Mouse (Mus musculus): ENCODE measurements around the gene Spcs2. TPM values are rescaled to one million over a fixed set of nuclear protein-coding genes. Genes with fewer than 3 reads are reported as not detected.
A peak's percentile ranks its signal among the peaks of the same experiment; 100 is the strongest.

Gene Spcs2
- total RNA-seq, 2 experiments from 2014 or later, result 150 to 191 TPM

- DNase-seq (ENCODE audit: low spot score in 2 of 2), result no peak
Observed at GRCm38 (mm10) chr7:99865219-99865618, 2.0 kb upstream of the Spcs2 start.

- DNase-seq (ENCODE audit: low spot score in 2 of 2), result no peak
Observed at GRCm38 (mm10) chr7:99864241-99865028, 1.2 kb upstream of the Spcs2 start.

DNA sequence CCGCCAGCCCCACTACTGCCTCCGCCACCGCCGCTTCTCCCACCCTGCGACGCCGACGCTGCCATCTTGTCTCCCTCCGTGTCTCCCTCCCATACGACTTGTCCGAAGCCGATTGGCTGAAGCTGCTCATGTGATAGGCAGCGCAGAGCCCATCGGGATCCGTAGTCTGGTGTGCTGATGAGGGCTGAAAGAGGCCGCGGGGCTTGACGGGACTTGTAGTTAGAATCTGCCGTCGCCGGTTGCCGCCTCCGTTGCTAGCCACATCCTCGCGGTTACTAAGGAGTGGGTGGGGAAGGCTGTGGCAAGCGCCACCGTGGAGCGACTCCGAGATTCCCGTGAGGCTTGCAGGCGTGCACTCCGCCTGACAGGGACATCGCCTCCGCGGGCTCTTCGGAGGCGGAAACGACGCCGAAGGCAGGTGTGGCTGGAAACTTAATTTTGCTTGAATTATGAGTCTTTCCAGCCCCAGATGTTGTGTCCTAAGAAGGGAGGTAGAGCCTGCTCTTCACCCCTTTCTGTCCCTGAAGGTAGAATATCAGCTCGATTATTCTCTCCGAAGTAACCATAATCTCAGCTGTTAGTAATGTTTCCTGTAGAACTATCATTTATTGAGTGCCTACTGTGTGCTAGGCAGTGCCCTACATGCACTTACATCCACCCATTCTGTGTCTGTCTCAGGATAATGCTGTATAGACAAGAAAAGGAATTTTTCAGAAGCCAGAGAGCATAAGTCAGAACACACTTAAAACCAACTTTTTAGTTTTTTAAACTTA lies 4.3 kb downstream of the Spcs2 start, which contains the start of gene Xrra1:
Gene Xrra1, plus strand, starts transcription at position 304 of the 773 bp plus-strand sequence.
- DNase-seq (ENCODE audit: low spot score in 2 of 2), result peak; percentile 87

DNA sequence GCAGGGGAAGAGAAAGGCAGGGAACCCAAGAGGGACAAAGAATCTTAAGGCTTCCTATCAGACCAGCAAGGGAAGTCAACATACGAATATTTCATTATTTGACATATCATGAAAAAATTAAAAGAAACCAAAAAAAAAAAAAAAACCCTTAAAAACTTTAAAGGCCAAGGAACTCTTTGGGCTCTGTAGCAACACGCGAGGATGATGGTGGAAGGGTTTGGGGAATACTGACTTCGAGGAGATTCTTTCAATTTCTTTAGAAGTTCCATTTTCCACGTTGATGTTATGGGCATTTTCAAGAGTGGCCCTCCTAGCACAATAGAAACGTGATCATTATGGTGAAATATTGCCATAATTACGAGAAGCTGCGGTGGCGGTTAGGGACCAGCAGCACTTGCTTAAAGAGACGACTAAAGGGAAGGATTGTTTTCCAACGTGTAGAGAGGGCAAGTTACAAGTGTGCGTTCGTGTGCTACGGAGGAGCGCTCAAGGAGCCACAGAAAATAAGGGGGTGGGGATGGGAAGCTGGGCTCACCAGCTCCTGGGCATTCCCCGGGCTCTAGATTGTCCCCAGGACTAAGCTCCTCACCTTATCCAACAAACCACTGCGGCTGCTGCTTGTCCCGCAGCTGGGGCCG lies 5.0 kb downstream of the Spcs2 start:
- DNase-seq (ENCODE audit: low spot score in 2 of 2), result no peak

- no peak for DNase-seq (ENCODE audit: low spot score in 2 of 2)
Observed at GRCm38 (mm10) chr7:99856266-99856861, 6.9 kb downstream of the Spcs2 start.

DNA sequence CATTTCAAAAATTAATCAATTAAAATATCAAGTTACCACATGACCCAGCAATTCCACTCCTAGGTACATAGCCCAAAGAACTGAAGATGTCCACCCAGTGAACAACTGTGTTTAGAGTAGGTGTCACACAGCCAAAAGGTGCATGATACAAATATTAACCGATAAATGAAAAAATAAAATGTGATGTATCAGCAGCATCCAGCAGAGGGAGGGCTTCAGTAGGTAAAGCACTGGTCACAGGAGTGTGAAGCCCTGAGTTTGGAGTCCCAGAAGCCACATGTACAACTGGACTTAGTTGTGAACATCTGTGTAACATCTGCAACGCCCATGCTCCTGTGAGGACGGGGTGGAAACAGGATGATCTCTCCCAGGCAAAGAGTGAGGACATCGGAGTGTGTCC lies 9.0 kb downstream of the Spcs2 start:
- DNase-seq (ENCODE audit: low spot score in 2 of 2), result no peak

DNA sequence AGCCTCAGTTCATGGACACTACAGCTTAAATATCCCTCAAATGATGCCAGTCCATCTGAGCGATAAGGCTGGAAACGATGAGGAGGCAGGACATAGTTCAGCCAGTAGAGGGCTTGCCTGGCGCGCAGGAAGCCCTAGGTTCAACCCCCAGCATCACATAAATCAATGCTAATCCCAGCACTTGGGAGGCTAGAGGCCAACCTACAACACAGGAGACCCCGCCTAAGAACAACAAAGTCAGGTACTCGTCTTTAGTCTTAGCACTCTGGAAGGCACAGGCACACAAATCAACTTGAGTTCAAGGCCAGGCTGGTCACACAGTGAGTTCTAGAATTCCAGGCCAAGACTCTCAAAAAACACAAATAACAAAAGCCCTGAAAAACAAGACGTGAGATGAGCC lies 9.9 kb downstream of the Spcs2 start:
- no peak for DNase-seq (ENCODE audit: low spot score in 2 of 2)

- no peak for DNase-seq (ENCODE audit: low spot score in 2 of 2)
Observed at GRCm38 (mm10) chr7:99851618-99852017, 11.6 kb downstream of the Spcs2 start.

DNA sequence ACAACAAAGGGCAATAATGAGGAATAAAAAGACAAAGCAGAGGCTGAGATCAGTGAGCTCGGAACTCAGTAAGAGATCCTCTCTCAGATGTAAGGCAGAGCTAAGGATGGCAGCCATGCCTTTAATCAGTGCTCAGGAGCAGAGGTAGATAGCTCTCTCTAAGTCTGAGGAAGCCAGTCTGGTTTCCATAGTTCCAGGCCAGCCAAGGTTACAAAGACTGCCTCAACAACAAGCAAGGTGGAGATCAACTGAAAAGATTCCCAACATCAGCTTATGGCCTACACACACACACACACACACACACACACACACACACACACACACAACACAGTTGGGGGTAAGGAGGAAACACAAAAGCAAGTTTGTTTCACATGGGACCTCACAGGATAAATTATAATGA lies 12.1 kb downstream of the Spcs2 start:
- DNase-seq (ENCODE audit: low spot score in 2 of 2), result no peak

DNA sequence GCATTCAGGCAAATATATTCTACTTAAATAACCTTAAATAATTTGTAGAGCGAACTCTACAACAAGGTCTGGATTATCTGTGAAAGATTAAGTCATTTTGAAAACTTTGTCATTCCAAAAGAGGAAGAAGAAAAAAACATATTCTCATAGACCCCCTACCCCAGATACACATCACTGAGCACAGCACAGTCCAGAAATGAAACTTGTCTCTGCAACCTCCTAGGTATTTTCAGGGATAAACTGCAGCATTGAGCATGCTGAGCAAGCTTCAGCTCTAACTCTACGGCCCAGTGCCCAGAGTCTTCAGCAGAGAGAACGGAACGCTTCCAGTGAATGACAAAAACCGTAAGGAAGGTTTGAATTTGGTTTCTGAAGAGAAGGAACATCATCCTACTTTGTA lies 12.7 kb downstream of the Spcs2 start:
- DNase-seq (ENCODE audit: low spot score in 2 of 2), result no peak

DNA sequence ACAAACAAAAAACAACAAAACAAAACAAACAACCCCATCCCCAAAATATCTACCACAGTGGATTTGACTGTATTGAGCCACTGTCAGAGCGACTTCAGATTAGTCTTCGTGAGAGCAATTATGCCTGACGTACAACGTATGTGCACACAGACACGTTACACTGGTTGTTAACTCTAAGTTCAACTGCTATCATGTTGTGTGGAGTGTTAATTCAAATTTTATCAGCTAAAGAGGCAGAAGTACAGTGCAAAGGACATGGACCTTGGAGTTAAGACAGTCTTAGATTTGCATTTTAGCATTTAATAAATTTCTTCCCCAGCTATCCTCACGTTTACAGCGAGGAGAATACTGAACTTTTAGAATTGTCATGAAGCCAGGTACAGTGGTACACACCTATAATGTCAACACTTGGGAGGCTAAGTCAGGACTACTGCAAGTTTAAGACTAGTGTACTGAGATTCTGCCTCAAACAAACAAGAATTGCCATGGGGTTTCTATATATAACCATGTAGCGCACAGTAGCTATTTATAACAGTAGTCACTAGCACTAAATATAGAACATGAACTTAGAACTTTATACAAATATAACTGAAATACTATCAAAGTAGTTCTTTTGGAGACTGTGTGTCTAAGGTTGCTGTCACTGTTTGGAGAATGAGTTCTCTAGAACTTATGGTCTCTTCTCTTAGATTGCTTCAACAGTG lies 17.6 kb downstream of the Spcs2 start:
- DNase-seq (ENCODE audit: low spot score in 2 of 2), result no peak

GRCm38 (mm10) chr7:99838241-99838640 lies 25.0 kb downstream of the Spcs2 start:
- DNase-seq (ENCODE audit: low spot score in 2 of 2), result no peak

DNA sequence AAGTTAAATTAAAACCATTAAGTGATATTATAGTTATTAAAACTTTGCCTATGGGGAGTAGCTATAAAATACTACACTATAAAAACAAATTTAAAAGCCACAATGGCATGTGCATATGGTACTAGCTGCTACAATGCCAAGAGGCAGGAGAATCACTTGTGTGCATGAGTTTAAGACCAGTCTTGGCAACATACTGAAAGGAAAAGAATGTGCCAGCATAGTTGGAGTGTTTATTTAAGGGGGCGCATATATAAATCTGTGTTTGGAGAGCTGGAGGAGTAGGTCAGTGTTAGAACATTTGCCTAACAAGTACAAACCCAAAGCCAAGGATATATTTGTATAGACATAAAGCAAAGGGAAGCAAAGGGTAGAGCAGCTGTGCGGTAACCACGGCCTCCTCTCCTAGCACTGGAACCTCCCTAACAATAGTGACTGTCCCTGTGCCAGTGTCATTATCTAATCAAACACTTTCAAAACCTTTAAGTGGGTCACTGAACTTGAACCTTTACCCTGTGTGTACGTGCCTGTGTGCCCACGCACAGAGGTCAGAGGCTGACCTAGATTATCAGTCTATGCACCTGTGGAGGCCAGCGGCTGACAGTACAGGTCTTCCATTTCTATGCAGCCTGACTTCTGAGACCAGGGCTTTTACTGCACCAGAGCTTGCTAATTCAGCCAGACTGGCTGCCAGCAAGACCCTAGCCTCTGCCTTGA lies 25.7 kb downstream of the Spcs2 start:
- no peak for DNase-seq (ENCODE audit: low spot score in 2 of 2)

DNA sequence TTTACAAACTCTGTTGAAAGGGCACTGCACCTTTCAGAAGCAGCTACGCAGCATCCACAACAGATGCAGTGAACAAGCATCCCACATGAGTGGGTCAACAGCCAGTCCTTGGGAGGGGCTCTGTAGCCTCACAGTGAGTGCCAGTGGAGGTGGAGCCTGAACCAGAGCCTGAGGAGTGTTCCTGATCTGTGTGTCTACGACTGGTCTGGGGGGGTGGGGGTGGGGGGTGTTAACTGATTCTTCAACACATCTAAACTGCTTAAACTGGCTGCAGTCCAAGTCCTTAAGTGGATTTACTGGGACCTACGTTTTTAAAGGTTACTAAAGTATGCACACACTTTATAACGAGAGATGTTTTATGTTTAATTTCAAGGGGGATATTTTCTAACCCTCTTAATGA lies 26.5 kb downstream of the Spcs2 start:
- DNase-seq (ENCODE audit: low spot score in 2 of 2), result no peak

- no peak for DNase-seq (ENCODE audit: low spot score in 2 of 2)
Observed at GRCm38 (mm10) chr7:99834314-99834853, 28.9 kb downstream of the Spcs2 start.

- DNase-seq (ENCODE audit: low spot score in 2 of 2), result no peak
Observed at GRCm38 (mm10) chr7:99833846-99834222, 29.4 kb downstream of the Spcs2 start.

- no peak for DNase-seq (ENCODE audit: low spot score in 2 of 2)
Observed at GRCm38 (mm10) chr7:99833115-99833845, 30.0 kb downstream of the Spcs2 start.

GRCm38 (mm10) chr7:99828083-99828570 lies 35.1 kb downstream of the Spcs2 start, which contains the start of gene Neu3:
Gene Neu3, minus strand, starts transcription at chr7:99828417.
- peak; percentile 88 to 90 for DNase-seq (ENCODE audit: low spot score in 2 of 2)

DNA sequence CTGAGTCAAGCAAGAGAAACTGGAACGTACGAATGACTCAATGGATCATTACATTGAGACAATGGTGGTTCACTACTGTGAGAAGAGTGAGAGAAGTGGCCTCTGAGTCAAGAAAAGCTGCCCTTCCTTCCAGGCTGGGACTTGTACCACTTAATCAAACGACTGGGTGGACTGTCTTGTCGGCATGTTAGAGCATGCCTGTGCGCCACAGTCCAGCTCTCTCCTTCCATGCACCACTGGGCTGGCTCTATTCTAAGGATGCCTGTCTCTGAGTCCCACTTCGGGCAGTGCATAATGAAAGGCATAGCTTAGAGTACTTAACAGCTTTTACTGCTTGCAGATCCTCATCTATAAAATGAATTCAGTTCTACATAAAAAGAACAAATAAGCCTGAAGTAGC lies 37.2 kb downstream of the Spcs2 start:
- DNase-seq (ENCODE audit: low spot score in 2 of 2), result no peak
